Mouse (Mus musculus) mouse trophoblast stem cell (cell line): ENCODE measurements at regions not wholly inside any gene's neighbourhood (a gene's known extent, or its start where the extent isn't known, plus 50 kb on each side); places are given as distances from the start of the nearest gene placed in this dataset.

Source experiments
- in situ Hi-C, 2 experiments: fragments of 300-500 bp; cut with MseI, MboI; formaldehyde crosslinking; loops; 2 replicates in 1 of 2; 3 replicates in 1 of 2; pipeline ENCODE4 v1.15.1; 2025

DNA sequence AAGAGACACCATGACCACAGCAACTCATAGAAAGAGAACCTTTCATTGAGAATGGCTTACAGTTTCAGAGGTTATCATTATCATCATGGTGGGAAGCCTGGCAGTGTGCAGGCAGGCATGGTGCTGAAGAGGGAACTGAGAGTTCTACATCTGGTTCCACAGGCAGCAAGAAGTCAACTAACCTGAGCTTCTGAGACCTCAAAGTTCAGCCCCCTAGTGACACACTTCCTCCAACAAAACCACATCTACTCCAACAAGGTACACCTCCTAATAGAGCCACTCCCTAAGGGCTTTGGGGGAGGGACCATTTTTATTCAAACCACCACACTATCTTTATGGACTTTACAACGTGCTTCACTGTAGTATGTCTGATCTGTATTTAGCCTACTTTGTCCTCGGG is 67.8 kb upstream of the Thy1 start:
- in situ Hi-C loops = loop anchor here in 1 of 2 experiments (10.0 kb wide), 1 partner anchor 241 kb away; no protein-coding TSS in a partner anchor

DNA sequence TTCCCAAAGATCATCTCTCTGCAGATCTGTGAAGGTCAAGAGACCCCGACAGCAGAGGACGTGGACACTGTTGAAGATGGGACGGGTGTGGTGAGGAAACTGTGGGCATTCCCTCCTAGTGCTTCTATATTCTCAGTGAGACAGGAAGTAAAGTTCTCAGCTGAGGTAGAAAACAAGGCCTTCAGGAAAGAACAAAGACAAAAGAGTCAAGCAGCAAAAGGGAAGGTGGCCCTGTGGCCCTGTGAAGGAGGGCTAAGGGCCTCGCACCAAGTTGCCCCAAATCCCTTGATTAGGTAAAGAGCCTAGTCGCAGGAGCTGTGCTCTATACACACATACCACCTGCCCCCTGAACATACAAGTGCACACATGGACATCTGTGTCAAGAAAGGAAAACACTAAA is 66.8 kb upstream of the Thy1 start:
- in situ Hi-C loops = loop anchor here in 1 of 2 experiments (10.0 kb wide), 1 partner anchor 242 kb away; no protein-coding TSS in a partner anchor

DNA sequence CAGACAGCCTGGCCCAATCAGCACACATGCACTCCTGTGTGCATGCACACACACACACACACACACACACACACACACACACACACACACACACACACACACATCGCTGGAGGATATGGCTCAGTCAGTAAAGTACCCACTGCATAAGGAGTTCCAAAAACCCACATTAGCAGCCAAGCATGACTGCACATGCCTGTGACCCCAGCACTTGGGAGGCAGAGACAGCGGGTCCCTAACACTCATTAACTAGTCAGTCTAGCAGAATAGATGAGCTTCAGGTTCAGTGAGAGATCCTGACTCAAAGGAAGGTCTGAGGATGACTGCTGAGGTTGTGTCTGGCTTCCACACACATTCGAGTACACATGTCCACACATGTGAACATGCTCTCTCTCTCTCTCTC is 65.4 kb upstream of the Thy1 start:
- in situ Hi-C loops = loop anchor here in 1 of 2 experiments (10.0 kb wide), 1 partner anchor 243 kb away; no protein-coding TSS in a partner anchor

DNA sequence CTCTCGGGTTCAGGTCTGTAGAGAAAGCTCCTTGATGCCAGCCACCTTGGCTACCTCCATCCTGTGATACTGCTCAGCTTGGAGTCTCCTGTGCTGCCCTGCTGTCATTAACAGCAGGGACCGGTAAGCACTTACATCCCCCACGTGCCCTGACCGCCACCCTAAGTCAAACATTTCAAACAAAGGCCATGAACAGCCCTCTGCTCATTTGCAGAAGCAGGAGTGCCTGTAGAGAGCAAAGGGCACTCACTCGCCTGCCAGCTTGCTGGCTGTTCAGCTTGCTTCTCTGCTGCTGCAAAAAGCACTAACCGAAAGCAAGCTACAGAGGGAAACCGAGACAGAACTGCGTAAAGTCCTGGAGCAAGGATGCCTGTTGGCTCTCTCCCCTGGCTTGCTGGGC is 61.8 kb upstream of the Thy1 start:
- in situ Hi-C loops = no loop called here

DNA sequence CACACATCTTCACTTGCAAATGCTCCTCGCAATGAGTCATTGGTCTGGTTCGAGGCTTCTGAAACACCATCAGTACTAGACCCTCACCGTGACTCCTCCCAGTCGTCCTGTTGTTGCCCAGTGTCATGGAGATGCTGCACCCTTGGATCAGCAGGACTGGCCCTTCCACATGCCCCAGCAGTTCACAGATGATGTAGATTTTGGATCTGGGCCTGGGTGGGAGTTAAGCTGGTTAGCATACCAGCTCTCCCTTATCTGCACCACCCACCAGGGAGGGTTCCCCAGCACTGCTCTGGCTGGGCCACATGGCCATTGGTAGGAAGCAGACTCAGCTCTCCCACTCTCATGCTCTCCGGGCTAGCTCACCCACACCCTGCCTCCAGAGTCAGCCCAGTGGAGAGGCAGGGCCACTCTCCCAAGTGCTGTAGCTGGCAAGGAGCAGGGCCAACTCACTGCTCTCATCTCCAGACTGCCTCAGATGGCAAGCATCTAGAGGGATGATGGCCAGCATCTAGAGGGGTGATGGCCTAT is 60.8 kb upstream of the Thy1 start:
- in situ Hi-C loops = no loop called here

DNA sequence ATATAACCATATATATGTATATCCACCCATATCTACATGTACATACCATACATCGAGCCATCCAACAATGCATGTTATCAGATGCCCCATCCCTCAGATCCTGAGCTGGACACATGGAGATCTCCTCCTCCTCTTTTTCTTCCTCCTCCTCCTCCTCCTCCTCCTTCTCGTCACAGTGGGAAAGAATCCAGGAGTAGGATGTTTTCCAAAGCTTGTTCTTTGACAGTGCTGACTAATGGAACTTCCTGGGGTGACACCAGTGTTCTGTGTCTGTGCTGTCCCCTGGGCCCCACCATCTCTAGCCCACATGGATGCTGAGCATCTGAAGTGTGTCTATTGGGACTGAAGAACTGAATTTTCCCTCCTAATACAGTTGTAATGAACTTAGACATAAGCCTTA is 60.0 kb upstream of the Thy1 start:
- in situ Hi-C loops = no loop called here

DNA sequence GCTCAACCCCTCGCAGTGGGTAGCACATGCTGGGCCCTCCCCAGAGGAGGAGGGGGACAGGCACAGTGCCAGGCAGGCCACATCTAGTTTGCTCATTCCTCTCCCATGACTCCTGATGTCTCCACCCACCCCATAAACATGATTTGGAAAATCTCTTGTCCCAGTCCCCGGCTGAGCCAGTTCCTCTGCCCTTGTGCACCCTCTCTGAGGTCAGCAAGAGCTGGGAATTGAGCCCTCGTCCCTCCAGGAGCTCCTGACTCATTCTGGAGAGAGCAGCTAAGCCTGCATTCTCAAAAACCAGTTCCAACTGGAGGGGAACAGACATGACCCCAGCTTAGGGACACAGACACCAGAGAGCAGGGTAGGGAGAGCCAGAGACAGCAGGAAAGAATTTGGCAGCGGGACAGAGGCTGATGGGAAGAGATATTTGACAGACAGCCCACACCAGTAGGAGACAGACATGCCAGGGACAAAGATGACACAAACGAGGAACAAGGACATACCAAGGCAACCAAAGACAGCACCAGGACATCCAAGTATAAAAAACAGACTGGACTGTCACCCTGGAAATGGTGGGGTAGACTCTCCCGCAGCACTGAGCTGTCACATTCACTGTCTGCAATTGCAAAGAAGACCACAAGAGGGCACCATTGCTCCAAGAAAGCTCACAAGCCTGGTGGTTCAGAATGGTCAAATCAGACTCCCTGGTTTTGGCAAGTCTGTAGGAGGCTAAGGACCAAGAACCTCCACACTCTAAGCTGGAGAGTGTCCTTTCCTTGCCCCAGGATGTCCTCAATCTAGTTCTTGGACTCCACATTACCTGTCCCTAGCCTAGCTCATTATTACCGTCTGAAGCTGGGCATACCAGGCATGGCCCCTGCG is 58.8 kb upstream of the Thy1 start:
- in situ Hi-C loops = loop anchor here in 1 of 2 experiments (5.0 kb wide), 1 partner anchor 78 kb away; no protein-coding TSS in a partner anchor

DNA sequence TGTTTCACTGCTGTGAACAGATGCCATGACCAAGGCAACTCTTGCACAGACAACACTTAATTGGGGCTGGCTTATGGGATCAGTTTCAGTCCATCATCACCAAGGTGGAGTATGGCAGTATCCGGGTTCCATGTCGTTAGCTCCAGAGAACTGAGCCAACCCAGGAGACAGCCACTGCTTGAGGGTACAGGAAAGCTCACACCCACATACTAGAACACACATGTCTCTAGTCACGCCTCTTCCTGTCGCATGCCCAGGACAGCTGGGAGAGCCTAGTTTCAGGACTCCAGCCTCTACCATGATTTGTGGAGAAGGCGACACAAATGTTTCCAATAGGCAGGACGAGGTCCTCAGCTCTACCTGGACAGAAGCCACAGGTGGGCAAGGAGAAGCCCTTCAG is 55.2 kb upstream of the Thy1 start:
- in situ Hi-C loops = loop anchor here in 1 of 2 experiments (5.0 kb wide), 1 partner anchor 74 kb away; no protein-coding TSS in a partner anchor

DNA sequence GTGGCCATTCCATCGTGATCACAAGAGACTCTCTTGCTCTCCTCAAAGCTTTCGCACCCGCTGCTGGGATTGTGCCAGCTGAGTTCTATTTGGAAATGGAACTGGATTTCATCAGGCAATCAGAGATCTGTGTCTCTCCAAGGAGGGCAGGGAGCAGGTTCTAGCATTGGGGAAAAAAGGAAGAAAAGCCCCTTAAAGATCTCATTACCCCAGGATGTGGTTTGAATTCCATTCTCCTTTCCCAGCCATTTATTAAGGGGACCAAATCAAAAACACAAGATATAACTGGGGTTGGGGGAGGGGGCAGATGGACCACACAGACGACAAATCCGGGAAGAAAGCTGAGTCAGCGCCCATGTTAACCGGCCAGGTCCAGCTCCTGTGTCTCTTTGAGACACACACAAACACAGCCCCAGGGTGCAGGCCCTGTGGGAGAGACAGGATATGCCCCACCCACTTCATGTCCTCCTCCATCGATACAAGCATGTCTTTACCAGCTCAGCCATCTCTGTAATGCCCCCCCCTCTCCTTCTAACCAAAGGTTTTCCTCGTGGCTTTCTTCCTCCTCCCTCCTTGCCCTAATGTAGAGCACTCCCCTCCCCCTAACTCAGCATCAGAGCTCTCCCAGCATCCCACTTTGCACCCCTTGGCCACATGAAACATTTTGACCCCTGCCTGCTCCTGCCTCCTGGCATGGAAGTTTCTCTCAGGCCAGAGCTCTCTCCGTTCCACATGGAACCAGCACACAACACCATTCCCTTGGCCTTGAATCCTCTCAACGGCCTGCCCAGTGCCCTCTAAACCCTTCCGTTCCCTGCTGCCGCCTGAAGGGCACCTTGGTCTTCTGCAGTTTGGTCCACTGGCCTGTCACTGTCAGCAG is 54.0 kb upstream of the Thy1 start:
- in situ Hi-C loops = loop anchor here in 1 of 2 experiments (5.0 kb wide), 1 partner anchor 73 kb away; no protein-coding TSS in a partner anchor

DNA sequence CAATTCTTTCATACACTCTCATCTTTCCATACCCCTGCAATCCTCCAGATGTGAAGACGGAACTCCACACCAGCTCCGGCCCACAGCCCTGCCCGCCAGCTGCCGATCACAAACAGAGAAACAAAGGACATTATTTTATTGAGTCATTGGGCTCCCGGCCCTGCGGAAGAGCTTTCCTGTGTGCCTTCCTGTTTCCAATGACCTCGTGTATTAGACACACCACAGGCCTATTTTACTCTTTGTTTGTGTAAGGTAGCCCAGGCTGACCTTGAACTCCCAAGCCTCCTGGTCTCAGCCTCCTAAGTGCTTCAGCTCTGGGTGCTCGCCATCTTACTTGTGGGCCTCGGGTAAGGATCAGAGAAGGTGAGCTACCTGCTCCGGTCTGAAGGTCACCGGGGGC is 53.1 kb upstream of the Thy1 start:
- in situ Hi-C loops = loop anchor here in 1 of 2 experiments (5.0 kb wide), 1 partner anchor 67 kb away; no protein-coding TSS in a partner anchor

DNA sequence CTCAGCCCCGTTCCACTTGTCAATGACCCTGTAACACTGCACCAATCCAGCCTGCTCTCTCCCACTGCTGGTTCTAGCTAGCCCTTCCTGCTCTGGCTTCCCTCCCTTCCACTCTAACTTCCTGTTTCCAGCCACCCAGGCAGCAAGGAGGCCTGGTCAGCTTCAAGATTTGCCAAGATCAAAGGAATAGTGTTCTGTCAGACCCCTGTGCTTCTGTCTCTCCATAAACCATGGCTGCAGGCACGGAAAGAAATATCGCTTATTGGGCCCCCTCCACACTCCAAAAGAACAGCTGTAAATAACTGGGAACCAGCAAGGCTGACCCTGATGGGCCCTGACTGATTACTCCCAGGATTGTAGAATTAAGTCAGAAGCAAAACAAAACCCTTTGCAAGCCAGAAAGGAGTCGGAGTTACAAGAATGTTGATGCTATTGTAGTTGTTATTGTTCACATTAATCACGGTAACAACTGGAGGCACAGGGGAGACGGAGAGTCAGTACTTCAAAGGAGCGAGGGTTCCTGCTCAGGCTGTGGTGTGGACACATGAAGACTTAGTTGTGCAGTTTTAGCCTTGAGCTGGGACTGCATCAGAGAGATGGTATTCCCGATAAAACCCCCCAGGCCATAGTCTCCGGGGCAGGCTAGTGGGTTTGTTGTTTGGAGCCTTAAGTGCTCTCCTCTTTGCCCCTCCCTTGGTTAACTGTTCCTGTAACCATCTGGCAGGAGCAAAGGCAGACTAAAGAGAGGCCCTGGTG is 49.8 kb upstream of the Thy1 start:
- in situ Hi-C loops = loop anchor here in 1 of 2 experiments (5.0 kb wide), 1 partner anchor 64 kb away; no protein-coding TSS in a partner anchor
